Mouse (Mus musculus) embryonic facial prominence, embryonic 13.5 days (tissue): Measurements from ENCODE around the gene Pcbp2. TPM values are rescaled to one million over a fixed set of nuclear protein-coding genes. Genes with fewer than 3 reads are reported as not detected.
A peak's percentile ranks its signal among the peaks of the same experiment; 100 is the strongest.

Experiments used
- ATAC-seq: fragments of 200-750 bp; cut with Nextera tagmentation; 2 replicates; pipeline ENCODE4 v1.8.0; 2017; ENCODE audit warnings: low read depth; ENCODE audit not compliant: insufficient number of reproducible peaks, insufficient read depth, low FRiP score, low TSS enrichment
- H3K27ac ChIP-seq: fragments of 300-500 bp; sonication (generic); 2 replicates; pipeline ENCODE4 v1.5.1; 2015; ENCODE audit warnings: moderate library complexity, mild to moderate bottlenecking, inconsistent platforms
- H3K27me3 ChIP-seq: fragments of 300-500 bp; sonication (generic); 2 replicates; pipeline ENCODE4 v1.6.1; 2015; ENCODE audit warnings: mild to moderate bottlenecking, inconsistent platforms
- H3K36me3 ChIP-seq: fragments of 300-500 bp; sonication (generic); 2 replicates; pipeline ENCODE4 v1.6.1; 2015; ENCODE audit warnings: mild to moderate bottlenecking, inconsistent platforms
- H3K4me1 ChIP-seq: fragments of 300-500 bp; sonication (generic); 2 replicates; pipeline ENCODE4 v1.6.1; 2015; ENCODE audit warnings: inconsistent platforms
- H3K4me2 ChIP-seq: fragments of 300-500 bp; sonication (generic); 2 replicates; pipeline ENCODE4 v1.6.1; 2015; ENCODE audit warnings: moderate library complexity, mild to moderate bottlenecking, inconsistent platforms
- H3K4me3 ChIP-seq: fragments of 300-500 bp; sonication (generic); 2 replicates; pipeline ENCODE4 v1.5.1; 2015; ENCODE audit warnings: mild to moderate bottlenecking, inconsistent platforms
- H3K9ac ChIP-seq: fragments of 300-500 bp; sonication (generic); 2 replicates; pipeline ENCODE4 v1.6.1; 2015; ENCODE audit warnings: mild to moderate bottlenecking, inconsistent platforms
- H3K9me3 ChIP-seq: fragments of 300-500 bp; sonication (generic); 2 replicates; pipeline ENCODE4 v1.6.1; 2016; ENCODE audit warnings: inconsistent platforms
- WGBS: fragments of 180-500 bp; shearing (Covaris S2); methylation state at CpG from one replicate; pipeline ENCODE4 v1.1.7; 2015; ENCODE audit warnings: mixed read lengths; 5-methylcytosine and 5-hydroxymethylcytosine counted together
- polyA plus RNA-seq: library from polyadenylated mRNA; unstranded; fragments of >200 nt; fragmentation: Nextera tagmentation; extraction: Ambion mirVana; gene quantifications from 2 replicates; pipeline ENCODE4 v1.2.1, GENCODE M21; 2015

The Pcbp2 gene
- polyA plus RNA-seq, 1 experiment from 2014 or later: 262 TPM

- Histone ChIP-seq H3K4me2 (no peak overlapping the region), H3K9ac (no peak overlapping the region), H3K36me3 (peaks cover 35% of the 10 kb centered on the region), H3K4me1 (peaks cover 32% of the 10 kb centered on the region), H3K9me3 (no peaks in the 10 kb centered on the region), H3K27ac (no peak overlapping the region), H3K4me3 (no peak overlapping the region), H3K27me3 (no peaks in the 10 kb centered on the region)
- ATAC-seq: no peak
- 84% methylated on average over 3 of the region's 3 CpGs for WGBS
Measured at GRCm38 (mm10) chr15:102508336-102508735, 38.0 kb downstream of the Pcbp2 start.

- H3K4me3 ChIP-seq: peak overlapping the region; percentile 61
- no peaks in the 10 kb centered on the region for H3K27me3 ChIP-seq
- peak overlapping the region; percentile 73 for H3K4me2 ChIP-seq
- ATAC-seq: peak; percentile 27; the same call in 1 of the 2 replicates
- peaks cover 36% of the 10 kb centered on the region for H3K4me1 ChIP-seq
- H3K9me3 ChIP-seq: no peaks in the 10 kb centered on the region
- H3K27ac ChIP-seq: peak overlapping the region; percentile 82
- WGBS: 4% methylated on average over 9 of the region's 9 CpGs
- H3K9ac ChIP-seq: peak overlapping the region; percentile 80
- H3K36me3 ChIP-seq: peaks cover 18% of the 10 kb centered on the region
Measured at GRCm38 (mm10) chr15:102510110-102510509, 39.8 kb downstream of the Pcbp2 start.

- H3K27me3 ChIP-seq: no peaks in the 10 kb centered on the region
- 1% methylated on average over 34 of the region's 34 CpGs for WGBS
- no peaks in the 10 kb centered on the region for H3K9me3 ChIP-seq
- peaks cover 12% of the 10 kb centered on the region for H3K36me3 ChIP-seq
- peak overlapping the region; percentile 80 for H3K9ac ChIP-seq
- peak overlapping the region; percentile 82 for H3K27ac ChIP-seq
- ATAC-seq: peak; percentile 96
- H3K4me1 ChIP-seq: peaks cover 42% of the 10 kb centered on the region
- H3K4me3 ChIP-seq: peak overlapping the region; percentile 61
- peak overlapping the region; percentile 73 for H3K4me2 ChIP-seq
Measured at GRCm38 (mm10) chr15:102510590-102511284, 40.4 kb downstream of the Pcbp2 start.

GRCm38 (mm10) chr15:102511285-102511833 lies 41.0 kb downstream of the Pcbp2 start:
- H3K27ac ChIP-seq: peak overlapping the region; percentile 82
- H3K27me3 ChIP-seq: no peaks in the 10 kb centered on the region
- no peaks in the 10 kb centered on the region for H3K9me3 ChIP-seq
- ATAC-seq: no peak
- H3K36me3 ChIP-seq: peaks cover 7% of the 10 kb centered on the region
- 8% methylated on average over 6 of the region's 6 CpGs for WGBS
- H3K4me2 ChIP-seq: peak overlapping the region; percentile 73
- peaks cover 48% of the 10 kb centered on the region for H3K4me1 ChIP-seq
- peak overlapping the region; percentile 80 for H3K9ac ChIP-seq
- H3K4me3 ChIP-seq: peak overlapping the region; percentile 61

GRCm38 (mm10) chr15:102512010-102512409 lies 41.7 kb downstream of the Pcbp2 start:
- 21% methylated on average over 5 of the region's 5 CpGs for WGBS
- Histone ChIP-seq H3K9me3 (no peaks in the 10 kb centered on the region), H3K4me1 (peaks cover 48% of the 10 kb centered on the region), H3K9ac (peak overlapping the region; percentile 80), H3K27me3 (no peaks in the 10 kb centered on the region), H3K4me2 (peak overlapping the region; percentile 73), H3K27ac (peak overlapping the region; percentile 82), H3K36me3 (peaks cover 7% of the 10 kb centered on the region), H3K4me3 (no peak overlapping the region)
- no peak for ATAC-seq

GRCm38 (mm10) chr15:102512471-102512870 lies 42.1 kb downstream of the Pcbp2 start:
- Histone ChIP-seq H3K4me3 (no peak overlapping the region), H3K9me3 (no peaks in the 10 kb centered on the region), H3K36me3 (peaks cover 5% of the 10 kb centered on the region), H3K27ac (no peak overlapping the region; the same call in 1 of the 2 replicates), H3K27me3 (no peaks in the 10 kb centered on the region), H3K4me2 (no peak overlapping the region), H3K9ac (0 out of 2 replicates have a peak overlapping the region, but pooled peaks have one; percentile 80), H3K4me1 (peaks cover 48% of the 10 kb centered on the region)
- ATAC-seq: no peak

GRCm38 (mm10) chr15:102513004-102513403 lies 42.7 kb downstream of the Pcbp2 start:
- no peaks in the 10 kb centered on the region for H3K9me3 ChIP-seq
- no peak overlapping the region for H3K4me2 ChIP-seq
- ATAC-seq: no peak
- 77% methylated on average over 3 of the region's 3 CpGs for WGBS
- H3K9ac ChIP-seq: 0 out of 2 replicates have a peak overlapping the region, but pooled peaks have one; percentile 80
- H3K4me1 ChIP-seq: peaks cover 48% of the 10 kb centered on the region
- no peaks in the 10 kb centered on the region; the same call in 1 of the 2 replicates for H3K36me3 ChIP-seq
- H3K4me3 ChIP-seq: no peak overlapping the region
- H3K27ac ChIP-seq: no peak overlapping the region
- no peaks in the 10 kb centered on the region for H3K27me3 ChIP-seq

GRCm38 (mm10) chr15:102515261-102515660 lies 44.9 kb downstream of the Pcbp2 start:
- peaks cover 49% of the 10 kb centered on the region for H3K4me1 ChIP-seq

GRCm38 (mm10) chr15:102515791-102516190 lies 45.5 kb downstream of the Pcbp2 start:
- Histone ChIP-seq H3K36me3 (peaks cover 7% of the 10 kb centered on the region), H3K27me3 (no peaks in the 10 kb centered on the region), H3K4me2 (peak overlapping the region; percentile 88), H3K9me3 (no peaks in the 10 kb centered on the region), H3K9ac (peak overlapping the region; percentile 83), H3K27ac (peak overlapping the region; percentile 100; the same call in 1 of the 2 replicates), H3K4me3 (peak overlapping the region; percentile 70), H3K4me1 (peaks cover 48% of the 10 kb centered on the region)
- 44% methylated on average over 4 of the region's 4 CpGs for WGBS
- no peak for ATAC-seq

More at GRCm38 (mm10) chr15:102515261-102515660, 44.9 kb downstream of the Pcbp2 start:
- Histone ChIP-seq H3K4me3 (peak overlapping the region; percentile 70; the same call in 1 of the 2 replicates), H3K9me3 (no peaks in the 10 kb centered on the region), H3K27ac (no peak overlapping the region), H3K4me2 (peak overlapping the region; percentile 88), H3K27me3 (no peaks in the 10 kb centered on the region), H3K36me3 (0 out of 2 replicates have a peak, but pooled peaks cover 2% of the 10 kb centered on the region), H3K9ac (no peak overlapping the region)
- WGBS: 82% methylated on average over 2 of the region's 2 CpGs
- no peak for ATAC-seq

- Histone ChIP-seq H3K9me3 (no peaks in the 10 kb centered on the region), H3K9ac (peak overlapping the region; percentile 83), H3K4me3 (peak overlapping the region; percentile 70), H3K36me3 (peaks cover 12% of the 10 kb centered on the region), H3K27ac (peak overlapping the region; percentile 100), H3K27me3 (no peaks in the 10 kb centered on the region), H3K4me2 (peak overlapping the region; percentile 88), H3K4me1 (peaks cover 43% of the 10 kb centered on the region)
- ATAC-seq: no peak
- under 1% methylated on average over 12 of the region's 12 CpGs for WGBS
Measured at GRCm38 (mm10) chr15:102516293-102516692, 46.0 kb downstream of the Pcbp2 start.

- peak within 1 kb of the TSS; percentile 100 for H3K27ac ChIP-seq
- H3K4me3 ChIP-seq: peak within 1 kb of the TSS; percentile 70
- no peak for ATAC-seq
- peaks cover 37% of the 10 kb centered on the region for H3K4me1 ChIP-seq
- H3K36me3 ChIP-seq: peaks cover 18% of the 10 kb centered on the region
- peak within 1 kb of the TSS; percentile 88 for H3K4me2 ChIP-seq
- H3K27me3 ChIP-seq: no peaks in the 10 kb centered on the region
- no peaks in the 10 kb centered on the region for H3K9me3 ChIP-seq
- peak within 1 kb of the TSS; percentile 83 for H3K9ac ChIP-seq
- under 1% methylated on average over 43 of the region's 43 CpGs for WGBS
Measured at GRCm38 (mm10) chr15:102516728-102517404, 46.5 kb downstream of the Pcbp2 start, which contains the start of gene Map3k12. Map3k12 (minus strand) TSS chr15:102517064.
